Mouse (Mus musculus) CD4-positive naive resting alpha-beta T cell, adult 57 days (primary cell): Measurements from ENCODE around the gene Vmn1r212. TPM values are rescaled to one million over a fixed set of nuclear protein-coding genes. Genes with fewer than 3 reads are reported as not detected.

Source experiments
- total RNA-seq: library from RNA; stranded (reverse); gene quantifications from one replicate; pipeline ENCODE4 v1.2.4, GENCODE M21; 2023

Vmn1r212 gene
- not detected for total RNA-seq

GRCm38 (mm10) chr13:22884105-22884504 is at the start of gene Vmn1r212:
Gene Vmn1r212 (minus strand): TSS chr13:22884205.

GRCm38 (mm10) chr13:22857461-22857860 is 26.5 kb downstream of the Vmn1r212 start, which contains the start of gene Vmn1r211:
Gene Vmn1r211 (minus strand): TSS chr13:22857561.

Other genes with a start within 250 kb of the Vmn1r212 start
- not detected for gene Vmn1r207-ps, start 154.6 kb downstream of the Vmn1r212 start, total RNA-seq
- not detected for gene Vmn1r208, start 106.8 kb downstream of the Vmn1r212 start, total RNA-seq
- gene Vmn1r209, start 74.5 kb downstream of the Vmn1r212 start, total RNA-seq: 0.12 TPM
- not detected for gene Vmn1r210, start 52.9 kb downstream of the Vmn1r212 start, total RNA-seq
- gene Vmn1r211, start 26.6 kb downstream of the Vmn1r212 start, total RNA-seq: not detected
- not detected for gene Vmn1r213, start 123.5 kb upstream of the Vmn1r212 start, total RNA-seq
- not detected for gene Vmn1r214, start 146.2 kb upstream of the Vmn1r212 start, total RNA-seq
- gene Vmn1r215, start 183.8 kb upstream of the Vmn1r212 start, total RNA-seq: not detected
- gene Vmn1r217, start 234.0 kb upstream of the Vmn1r212 start, total RNA-seq: not detected
- not detected for gene Vmn1r218, start 248.9 kb upstream of the Vmn1r212 start, total RNA-seq